Mouse (Mus musculus) MEL (cell line): ENCODE data around the gene Rab31.

ENCODE experiments used
- BHLHE40 ChIP-seq: IDR thresholded peaks from 2 replicates; pipeline ENCODE4 v1.6.1; 2012; ENCODE audit warnings: low read depth, mild to moderate bottlenecking, inconsistent platforms, low read length, improper control_type of control experiment, borderline replicate concordance
- CTCF ChIP-seq, 3 experiments: IDR thresholded peaks in 2 of 3; conservative IDR thresholded peaks in 1 of 3; 2 replicates each; pipeline ENCODE4 v1.5.1; 2011 to 2012; ENCODE audit warnings: low read length in 3 of 3, low read depth in 2 of 3, mild to moderate bottlenecking in 2 of 3, improper control_type of control experiment in 1 of 3, inconsistent platforms in 1 of 3, mixed read lengths in 1 of 3, moderate library complexity in 1 of 3; ENCODE audit not compliant: control insufficient read depth in 1 of 3, insufficient read depth in 1 of 3, poor library complexity in 1 of 3, severe bottlenecking in 1 of 3
- GATA1 ChIP-seq: IDR thresholded peaks from 2 replicates; pipeline ENCODE4 v1.6.1; 2011; ENCODE audit warnings: low read depth, low read length, improper control_type of control experiment
- KAT2A ChIP-seq: conservative IDR thresholded peaks from 2 replicates; pipeline ENCODE4 v1.6.1; 2012; ENCODE audit warnings: low read depth, low read length, improper control_type of control experiment, inconsistent platforms
- MAFK ChIP-seq: IDR thresholded peaks from 2 replicates; pipeline ENCODE4 v1.6.1; 2011; ENCODE audit warnings: low read depth, mild to moderate bottlenecking, low read length, improper control_type of control experiment, borderline replicate concordance
- MAX ChIP-seq: IDR thresholded peaks from 2 replicates; pipeline ENCODE4 v1.6.1; 2011; ENCODE audit warnings: low read length, improper control_type of control experiment
- POLR2A ChIP-seq, 2 experiments: IDR thresholded peaks; 2 replicates each; pipeline ENCODE4 v1.6.1; 2011 to 2012; ENCODE audit warnings: low read length in 2 of 2, mild to moderate bottlenecking in 2 of 2, control low read depth in 1 of 2, improper control_type of control experiment in 1 of 2, low read depth in 1 of 2, moderate library complexity in 1 of 2; ENCODE audit not compliant: control insufficient read depth in 1 of 2, insufficient read depth in 1 of 2, poor library complexity in 1 of 2
- TBP ChIP-seq: IDR thresholded peaks from 2 replicates; pipeline ENCODE4 v1.8.0; 2011; ENCODE audit warnings: low read depth, low read length, improper control_type of control experiment
- TCF12 ChIP-seq: IDR thresholded peaks from 2 replicates; pipeline ENCODE4 v1.6.1; 2014; ENCODE audit warnings: low read depth, mild to moderate bottlenecking, inconsistent platforms, low read length, improper control_type of control experiment, moderate library complexity
- USF1 ChIP-seq: IDR thresholded peaks from 2 replicates; pipeline ENCODE4 v1.6.1; 2014; ENCODE audit warnings: low read depth, mild to moderate bottlenecking, inconsistent platforms, low read length, improper control_type of control experiment, moderate library complexity
- ZNF384 ChIP-seq: IDR thresholded peaks from 2 replicates; pipeline ENCODE4 v1.6.1; 2012; ENCODE audit warnings: low read depth, mild to moderate bottlenecking, inconsistent platforms, low read length, improper control_type of control experiment

DNA sequence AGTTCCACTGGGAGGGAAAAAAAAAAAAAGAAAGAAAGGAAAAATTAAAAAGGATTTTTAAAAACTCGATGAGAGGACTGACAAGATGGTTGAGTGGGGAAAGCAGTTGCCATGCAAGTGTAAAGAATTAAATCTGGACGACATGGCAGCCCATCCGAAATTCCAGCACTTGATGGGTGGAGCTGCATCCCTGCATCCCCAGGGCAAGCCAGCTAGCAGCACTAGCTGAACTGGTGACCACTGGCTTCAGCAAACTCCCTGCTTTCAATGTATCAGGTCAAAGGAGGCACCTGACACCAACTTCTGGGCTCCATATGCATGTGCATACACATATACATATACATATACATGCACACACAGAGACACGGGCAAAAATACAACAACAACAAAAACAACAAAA, 80.3 kb downstream of the Rab31 start:
- TF ChIP-seq BHLHE40 (no peak), POLR2A (IDR thresholded peaks at IDR 0.05; ENCODE audit: control insufficient read depth in 1 of 2, insufficient read depth in 1 of 2, low read depth in 1 of 2, low read length in 2 of 2, poor library complexity in 1 of 2) (no peak), TCF12 (no peak), CTCF (IDR thresholded peaks at IDR 0.05 in 2 of 3, conservative IDR thresholded peaks at IDR 0.05 in 1 of 3; ENCODE audit: control insufficient read depth in 1 of 3, insufficient read depth in 1 of 3, low read depth in 2 of 3, low read length in 3 of 3, poor library complexity in 1 of 3, severe bottlenecking in 1 of 3) (no peak), KAT2A (no peak), GATA1 (no peak), TBP (no peak), USF1 (no peak), ZNF384 (no peak), MAX (no peak), MAFK (no peak)
